Comparison of ENCODE assay signal across 7 mouse cellular contexts in the genomic region with DNA sequence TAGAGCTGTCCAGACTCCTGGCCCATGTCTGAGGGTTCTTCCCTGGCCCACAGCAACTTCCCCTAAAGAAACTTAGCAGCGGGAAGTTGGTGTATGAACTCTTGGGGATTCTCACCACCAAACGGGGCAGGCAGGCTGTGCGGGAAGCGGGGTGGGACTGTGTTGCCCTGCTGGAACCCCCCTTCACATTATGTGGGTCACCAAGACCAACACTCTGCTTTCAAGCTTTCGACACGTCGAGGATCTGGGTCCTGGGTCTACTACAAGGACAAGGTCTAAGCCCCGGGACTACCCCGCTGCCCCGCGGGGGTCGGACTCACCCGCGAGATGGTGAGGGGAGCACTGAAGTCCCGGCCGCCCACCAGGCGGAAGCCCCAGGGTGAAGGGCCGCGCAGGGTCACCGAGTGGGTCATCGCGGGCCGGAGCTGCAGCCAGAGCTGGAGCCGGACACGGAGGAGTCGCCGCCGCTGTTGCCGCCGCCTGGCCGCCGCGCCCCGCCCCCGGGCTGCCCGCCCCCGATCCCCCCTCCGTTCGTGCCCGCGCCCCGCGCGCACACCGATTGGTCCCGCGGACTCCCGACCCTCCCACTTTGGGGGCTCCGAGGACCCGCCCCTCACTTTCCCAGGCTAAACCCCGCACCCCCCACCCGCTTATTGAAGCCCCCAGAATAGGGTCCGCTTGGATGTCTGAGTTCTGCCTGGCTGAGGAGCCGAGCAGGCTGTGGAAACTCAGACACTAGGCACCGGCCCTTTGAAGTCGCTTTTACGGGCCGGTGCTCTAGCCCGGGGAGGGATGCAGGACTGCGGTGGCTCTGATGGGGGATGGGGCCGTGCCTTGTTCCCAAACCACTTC. TPM values are rescaled to one million over a fixed set of nuclear protein-coding genes. Genes with fewer than 3 reads are reported as not detected.
DNase-seq lines count a peak whose midpoint lies in the region; ATAC-seq lines count a peak whose summit lies in the region.

A gene (minus strand): TSS at position 495 of the 852 bp plus-strand sequence.

- ATAC-seq in heart, embryonic 15.5 days (replicated peaks; ENCODE audit: insufficient number of reproducible peaks, insufficient read depth, low FRiP score, low read depth), result peak; percentile 20; the same call in 1 of the 2 replicates
- peak; percentile 32 for ATAC-seq in megakaryocyte progenitor cell, adult 5-6 weeks (replicated peaks; ENCODE audit: poor library complexity)

- peak within 1 kb of the TSS; percentile 83 for H3K4me2 ChIP-seq in heart, embryonic 15.5 days

- H3K27ac ChIP-seq in embryonic facial prominence, embryonic 10.5 days (replicated peaks), result peak within 1 kb of the TSS; percentile 90
- H3K27ac ChIP-seq in heart, embryonic 15.5 days, result no peak within 1 kb of the TSS

- H3K9ac ChIP-seq in heart, embryonic 15.5 days, result peak within 1 kb of the TSS; percentile 53

- peaks cover 53% of the 10 kb centered on the region for H3K4me1 ChIP-seq in embryonic facial prominence, embryonic 10.5 days
- peaks cover 72% of the 10 kb centered on the region for H3K4me1 ChIP-seq in heart, embryonic 15.5 days (replicated peaks)

- no peak for DNase-seq in urinary bladder, adult 2 months (ENCODE audit: low spot score)
- no peak for DNase-seq in urinary bladder, postnatal 36 days (ENCODE audit: low spot score in 2 of 2)
- peak; percentile 90 for DNase-seq in embryonic facial prominence, embryonic 10.5 days (ENCODE audit: low spot score)
- no peak for DNase-seq in layer of hippocampus, postnatal 25 days (ENCODE audit: extremely low spot score in 1 of 2, low spot score in 1 of 2)
- no peak for DNase-seq in spleen, postnatal 4 days (ENCODE audit: low spot score in 2 of 2)

- peaks cover 30% of the 10 kb centered on the region for H3K27me3 ChIP-seq in embryonic facial prominence, embryonic 10.5 days (replicated peaks; ENCODE audit: low read depth, poor library complexity, severe bottlenecking)
- peaks cover 61% of the 10 kb centered on the region for H3K27me3 ChIP-seq in heart, embryonic 15.5 days

- H3K4me3 ChIP-seq in embryonic facial prominence, embryonic 10.5 days, result peak within 1 kb of the TSS; percentile 76
- peak within 1 kb of the TSS; percentile 54 for H3K4me3 ChIP-seq in heart, embryonic 15.5 days

- H3K36me3 ChIP-seq in embryonic facial prominence, embryonic 10.5 days (replicated peaks), result peaks cover 9% of the 10 kb centered on the region; the same call in 1 of the 2 replicates
- no peaks in the 10 kb centered on the region for H3K36me3 ChIP-seq in heart, embryonic 15.5 days

- H3K9me3 ChIP-seq in embryonic facial prominence, embryonic 10.5 days, result no peaks in the 10 kb centered on the region
- no peaks in the 10 kb centered on the region for H3K9me3 ChIP-seq in heart, embryonic 15.5 days (replicated peaks)

- 1% methylated on average over 60 of the region's 61 CpGs for WGBS in embryonic facial prominence, embryonic 10.5 days
- 3% methylated on average over 39 of the region's 61 CpGs for WGBS in heart, embryonic 15.5 days

RNA-seq across cellular contexts. Expression of the gene that starts here (rescaled TPM):
- polyA plus RNA-seq in urinary bladder, adult 2 months (2012; rRNA removed), result 170 and 183 TPM in 2 replicates
- 91.1 and 112 TPM in 2 replicates for polyA plus RNA-seq in embryonic facial prominence, embryonic 10.5 days (2016; fragmentation: Nextera tagmentation; extraction: Ambion mirVana)
- 11.4 and 20.8 TPM in 2 replicates for polyA plus RNA-seq in heart, embryonic 15.5 days (2015; fragmentation: Nextera tagmentation; extraction: Ambion mirVana)
- 10 to 100 TPM; 15.7 TPM for total RNA-seq in layer of hippocampus, postnatal 25 days (2021)
- not detected in 2 replicates for total RNA-seq in megakaryocyte progenitor cell, adult 5-6 weeks (2015)
- 0.17 TPM in 1 of 2 replicates, not detected in the other for total RNA-seq in megakaryocyte progenitor cell, adult 5-6 weeks (2017)

Comparison
In these comparisons a context has a peak if more than half of its experiments do, and no peak if none do; other contexts are left out.
1. RNA of the gene that starts here (total RNA-seq): 15.7 TPM in layer of hippocampus, postnatal 25 days; 0.17 TPM in megakaryocyte progenitor cell, adult 5-6 weeks; every median in the first group is over 10 times any median in the second.
2. Peak in ATAC-seq in megakaryocyte progenitor cell, adult 5-6 weeks; RNA of the gene not detected or under 1 TPM.